In the genomic region with DNA sequence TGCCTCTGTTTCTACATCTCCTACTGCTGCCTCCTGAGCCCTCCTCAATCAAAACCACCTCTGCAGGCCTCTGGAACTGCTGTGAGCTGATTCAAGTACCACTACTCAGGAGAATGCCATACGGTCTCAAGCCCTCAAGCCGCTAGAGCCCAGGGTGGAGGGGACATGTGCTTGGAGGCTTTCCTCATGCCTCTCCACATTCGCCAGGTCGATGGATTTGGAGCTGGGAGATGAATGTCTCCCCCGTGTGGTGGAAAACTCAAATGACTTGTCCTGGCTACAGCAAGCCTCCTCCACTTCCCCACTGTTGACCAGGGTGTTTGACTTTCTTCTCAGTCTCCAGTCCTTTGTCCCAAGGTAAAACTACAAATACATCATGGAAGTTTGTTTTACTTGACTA, we compare ENCODE assay signal across 9 mouse cellular contexts. TPM values are rescaled to one million over a fixed set of nuclear protein-coding genes. Genes with fewer than 3 reads are reported as not detected.
DNase-seq lines count a peak whose midpoint lies in the region; ATAC-seq and TF ChIP-seq lines count a peak whose summit lies in the region.
"Had no signal": no experiment of that assay in that cellular context is flagged by ENCODE, and none has a peak within 500 bp of the region (broad histone marks: within the 10 kb centered on the region; RNA-seq: fewer than 3 reads in every experiment).

No protein-coding gene starts in this region.

- no peaks in the 10 kb centered on the region for H3K4me1 ChIP-seq in midbrain, embryonic 11.5 days (ENCODE audit: control insufficient read depth, insufficient read depth, low read length)
- H3K4me1 ChIP-seq in midbrain, embryonic 13.5 days (replicated peaks): no peaks in the 10 kb centered on the region
- H3K4me1 ChIP-seq in hindbrain, postnatal 0 days (ENCODE audit: insufficient read depth, low read length): no peaks in the 10 kb centered on the region
- no peaks in the 10 kb centered on the region for H3K4me1 ChIP-seq in lung, adult 2 months (ENCODE audit: control insufficient read depth, insufficient read depth, low read length)
- H3K4me1 ChIP-seq: heart, embryonic 15.5 days had no signal

- peak; percentile 76 for TF ChIP-seq CTCF in hindbrain, postnatal 0 days (IDR thresholded peaks at IDR 0.05; ENCODE audit: low read depth)
- TF ChIP-seq CTCF in lung, adult 2 months (IDR thresholded peaks at IDR 0.05; ENCODE audit: insufficient read depth, low read length): peak; percentile 71

- peak; percentile 64 for DNase-seq in CD4-positive, CD25-positive, alpha-beta regulatory T cell, adult 2 months (ENCODE audit: low read depth, low spot score)
- DNase-seq in midbrain, embryonic 11.5 days (ENCODE audit: low spot score, missing footprints): peak; percentile 91
- peak; percentile 24 to 65 for DNase-seq in cerebellum, postnatal 25 days
- DNase-seq in hindbrain, postnatal 0 days (ENCODE audit: low spot score): peak; percentile 71
- peak; percentile 17 for DNase-seq in lung, adult 2 months
- peak; percentile 26 for DNase-seq in right cerebral cortex, postnatal 25 days

- ATAC-seq in CD4-positive, CD25-positive, alpha-beta regulatory T cell, adult 4 months: no peak
- no peak for ATAC-seq in midbrain, embryonic 11.5 days (ENCODE audit: low FRiP score)
- ATAC-seq in midbrain, embryonic 13.5 days: no peak
- ATAC-seq in hindbrain, postnatal 0 days: peak; percentile 62; the same call in 1 of the 2 replicates

- no peak overlapping the region for H3K27ac ChIP-seq in midbrain, embryonic 11.5 days (ENCODE audit: low read depth, low read length)
- no peak overlapping the region for H3K27ac ChIP-seq in midbrain, embryonic 13.5 days
- H3K27ac ChIP-seq in hindbrain, postnatal 0 days: no peak overlapping the region
- H3K27ac ChIP-seq: heart, embryonic 15.5 days had no signal

- H3K36me3 ChIP-seq in midbrain, embryonic 11.5 days (ENCODE audit: control insufficient read depth, insufficient read depth, low read length): no peaks in the 10 kb centered on the region
- 0 out of 2 replicates have a peak, but pooled peaks cover 7% of the 10 kb centered on the region for H3K36me3 ChIP-seq in midbrain, embryonic 13.5 days
- H3K36me3 ChIP-seq in hindbrain, postnatal 0 days (ENCODE audit: insufficient read depth, low read length): 0 out of 2 replicates have a peak, but pooled peaks cover 5% of the 10 kb centered on the region
- H3K36me3 ChIP-seq: heart, embryonic 15.5 days had no signal

- no peaks in the 10 kb centered on the region for H3K9me3 ChIP-seq in midbrain, embryonic 11.5 days (ENCODE audit: control insufficient read depth, low read length)
- H3K9me3 ChIP-seq in midbrain, embryonic 13.5 days: no peaks in the 10 kb centered on the region
- no peaks in the 10 kb centered on the region for H3K9me3 ChIP-seq in hindbrain, postnatal 0 days (ENCODE audit: low read length)
- H3K9me3 ChIP-seq: heart, embryonic 15.5 days had no signal

- no peak overlapping the region for H3K4me2 ChIP-seq in midbrain, embryonic 11.5 days
- no peak overlapping the region for H3K4me2 ChIP-seq in midbrain, embryonic 13.5 days (replicated peaks)
- H3K4me2 ChIP-seq in hindbrain, postnatal 0 days (ENCODE audit: low read depth, low read length): no peak overlapping the region
- H3K4me2 ChIP-seq: heart, embryonic 15.5 days had no signal

- no peaks in the 10 kb centered on the region for H3K27me3 ChIP-seq in midbrain, embryonic 11.5 days (ENCODE audit: control insufficient read depth, insufficient read depth, low read length)
- no peaks in the 10 kb centered on the region for H3K27me3 ChIP-seq in midbrain, embryonic 13.5 days
- no peaks in the 10 kb centered on the region for H3K27me3 ChIP-seq in hindbrain, postnatal 0 days (ENCODE audit: insufficient read depth, low read length)
- H3K27me3 ChIP-seq: heart, embryonic 15.5 days had no signal

- no peak overlapping the region for H3K9ac ChIP-seq in midbrain, embryonic 11.5 days (ENCODE audit: low read length)
- H3K9ac ChIP-seq in midbrain, embryonic 13.5 days (replicated peaks): no peak overlapping the region
- no peak overlapping the region for H3K9ac ChIP-seq in hindbrain, postnatal 0 days (replicated peaks; ENCODE audit: low read length)
- H3K9ac ChIP-seq: heart, embryonic 15.5 days had no signal

- TF ChIP-seq POLR2A in lung, adult 2 months (IDR thresholded peaks at IDR 0.05; ENCODE audit: borderline replicate concordance, extremely low read depth, low read depth, low read length): no peak

- H3K4me3 ChIP-seq in midbrain, embryonic 11.5 days (ENCODE audit: low read depth, low read length): no peak overlapping the region
- no peak overlapping the region for H3K4me3 ChIP-seq in midbrain, embryonic 13.5 days (replicated peaks)
- H3K4me3 ChIP-seq in hindbrain, postnatal 0 days (ENCODE audit: low read length): no peak overlapping the region
- no peak overlapping the region for H3K4me3 ChIP-seq in lung, adult 2 months (replicated peaks; ENCODE audit: extremely low read depth, low read depth, low read length)
- H3K4me3 ChIP-seq: heart, embryonic 15.5 days had no signal

- WGBS in midbrain, embryonic 11.5 days: 26% methylated on average over 5 of the region's 5 CpGs
- 19% methylated on average over 5 of the region's 5 CpGs for WGBS in midbrain, embryonic 13.5 days
- 19% methylated on average over 5 of the region's 5 CpGs for WGBS in hindbrain, postnatal 0 days
- WGBS in lung, adult 2 months: 9% methylated on average over 5 of the region's 5 CpGs

RNA-seq across cellular contexts. Expression of a gene that starts 47.0 kb away (rescaled TPM):
- polyA plus RNA-seq in CD4-positive, CD25-positive, alpha-beta regulatory T cell, adult 4 months (2017; shearing (Covaris generic)): 1 to 10 TPM; 1.9 to 3.8 TPM
- 1.1 TPM in 2 replicates for polyA plus RNA-seq in midbrain, embryonic 11.5 days (2014; fragmentation: Nextera tagmentation; extraction: Ambion mirVana)
- 1.9 TPM in 2 replicates for polyA plus RNA-seq in midbrain, embryonic 13.5 days (2015; fragmentation: Nextera tagmentation; extraction: Ambion mirVana)
- 1.2 and 1.3 TPM in 2 replicates for total RNA-seq in hindbrain, postnatal 0 days (2014; rRNA removed)
- 1.2 and 1.9 TPM in 2 replicates for polyA plus RNA-seq in hindbrain, postnatal 0 days (2015; fragmentation: Nextera tagmentation; extraction: Ambion mirVana)
- polyA plus RNA-seq in lung, adult 2 months (2012; rRNA removed): 0.66 and 3.1 TPM in 2 replicates

Comparison
In these comparisons a context has a peak if more than half of its experiments do, and no peak if none do; other contexts are left out.
1. DNase-seq: peak in every context shown above with its lines; median percentile 91 in midbrain, embryonic 11.5 days; 71 in hindbrain, postnatal 0 days; 64 in CD4-positive, CD25-positive, alpha-beta regulatory T cell, adult 2 months; 44 in cerebellum, postnatal 25 days; 26 in right cerebral cortex, postnatal 25 days; 17 in lung, adult 2 months.